Mouse (Mus musculus): ENCODE measurements around the gene Atp1b2.

The Atp1b2 gene

GRCm38 (mm10) chr11:69565131-69565530, 40.6 kb downstream of the Atp1b2 start:
- no peak for TF ChIP-seq GATA4 (IDR thresholded peaks at IDR 0.05; ENCODE audit: insufficient replicate concordance, low read length)

GRCm38 (mm10) chr11:69564391-69564790, 41.4 kb downstream of the Atp1b2 start:
- no peak for TF ChIP-seq GATA4 (IDR thresholded peaks at IDR 0.05; ENCODE audit: insufficient replicate concordance, low read length)

- TF ChIP-seq GATA4 (IDR thresholded peaks at IDR 0.05; ENCODE audit: insufficient replicate concordance, low read length), result no peak
Measured at GRCm38 (mm10) chr11:69563373-69563772, 42.4 kb downstream of the Atp1b2 start.

GRCm38 (mm10) chr11:69560896-69561854, 44.6 kb downstream of the Atp1b2 start:
- no peak for TF ChIP-seq GATA4 (IDR thresholded peaks at IDR 0.05; ENCODE audit: insufficient replicate concordance, low read length)

GRCm38 (mm10) chr11:69559851-69560765, 45.6 kb downstream of the Atp1b2 start, which contains the start of gene Efnb3:
TSS of gene Efnb3 (minus strand) at chr11:69560205.
- no peak for TF ChIP-seq GATA4 (IDR thresholded peaks at IDR 0.05; ENCODE audit: insufficient replicate concordance, low read length)

- TF ChIP-seq GATA4 (IDR thresholded peaks at IDR 0.05; ENCODE audit: insufficient replicate concordance, low read length), result no peak
Measured at GRCm38 (mm10) chr11:69559183-69559582, 46.6 kb downstream of the Atp1b2 start.

GRCm38 (mm10) chr11:69558756-69559155, 47.0 kb downstream of the Atp1b2 start:
- TF ChIP-seq GATA4 (IDR thresholded peaks at IDR 0.05; ENCODE audit: insufficient replicate concordance, low read length), result no peak

GRCm38 (mm10) chr11:69557381-69557958, 48.3 kb downstream of the Atp1b2 start:
- no peak for TF ChIP-seq GATA4 (IDR thresholded peaks at IDR 0.05; ENCODE audit: insufficient replicate concordance, low read length)

GRCm38 (mm10) chr11:69554539-69555140, 51.1 kb downstream of the Atp1b2 start:
- no peak for TF ChIP-seq GATA4 (IDR thresholded peaks at IDR 0.05; ENCODE audit: insufficient replicate concordance, low read length)

GRCm38 (mm10) chr11:69553341-69553721, 52.4 kb downstream of the Atp1b2 start:
- TF ChIP-seq GATA4 (IDR thresholded peaks at IDR 0.05; ENCODE audit: insufficient replicate concordance, low read length), result no peak

GRCm38 (mm10) chr11:69552622-69553340, 53.0 kb downstream of the Atp1b2 start:
- TF ChIP-seq GATA4 (IDR thresholded peaks at IDR 0.05; ENCODE audit: insufficient replicate concordance, low read length), result no peak

GRCm38 (mm10) chr11:69551310-69551709, 54.4 kb downstream of the Atp1b2 start:
- TF ChIP-seq GATA4 (IDR thresholded peaks at IDR 0.05; ENCODE audit: insufficient replicate concordance, low read length), result no peak
